Mouse (Mus musculus): ENCODE data around the gene Hspa12b. TPM values are rescaled to one million over a fixed set of nuclear protein-coding genes. Genes with fewer than 3 reads are reported as not detected.

Gene Hspa12b
- polyA plus RNA-seq, 1 experiment, result 2.0 TPM

GRCm38 (mm10) chr2:131147043-131147365 is 19.9 kb downstream of the Hspa12b start:
- no peak for DNase-seq (ENCODE audit: low read depth in 1 of 2, low spot score in 2 of 2)
- Histone ChIP-seq H3K4me1 (ENCODE audit: control insufficient read depth, insufficient read depth, insufficient read length) (no peaks in the 10 kb centered on the region), H3K27ac (ENCODE audit: insufficient read depth, low read length) (no peak overlapping the region), H3K27me3 (ENCODE audit: control insufficient read depth, insufficient read depth, low read length) (no peaks in the 10 kb centered on the region), H3K4me3 (ENCODE audit: extremely low read depth, insufficient read depth, insufficient read length) (no peak overlapping the region), H3K36me3 (ENCODE audit: control insufficient read depth, insufficient read depth, low read length) (peaks cover 13% of the 10 kb centered on the region; the same call in 1 of the 2 replicates)
- 96% methylated on average over 8 of the region's 8 CpGs for WGBS
- TF ChIP-seq POLR2A (IDR thresholded peaks at IDR 0.05; ENCODE audit: low read depth, low read length), result no peak
- no peak for TF ChIP-seq CTCF (IDR thresholded peaks at IDR 0.05; ENCODE audit: extremely low read depth, insufficient read depth, insufficient read length, insufficient replicate concordance)

- WGBS, result 88% methylated on average over 8 of the region's 8 CpGs
- H3K36me3 ChIP-seq (ENCODE audit: control insufficient read depth, insufficient read depth, low read length), result peaks cover 15% of the 10 kb centered on the region; the same call in 1 of the 2 replicates
These were observed 21.5 kb downstream of the Hspa12b start for GRCm38 (mm10) chr2:131148353-131149253.

GRCm38 (mm10) chr2:131149254-131149578 is 22.1 kb downstream of the Hspa12b start:
- DNase-seq (ENCODE audit: low read depth in 1 of 2, low spot score in 2 of 2), result no peak
- no peaks in the 10 kb centered on the region for H3K27me3 ChIP-seq (ENCODE audit: control insufficient read depth, insufficient read depth, low read length)
- no peak overlapping the region for H3K4me3 ChIP-seq (ENCODE audit: extremely low read depth, insufficient read depth, insufficient read length)
- H3K36me3 ChIP-seq (ENCODE audit: control insufficient read depth, insufficient read depth, low read length), result peaks cover 15% of the 10 kb centered on the region; the same call in 1 of the 2 replicates
- WGBS, result 94% methylated on average over 3 of the region's 3 CpGs
- TF ChIP-seq CTCF (IDR thresholded peaks at IDR 0.05; ENCODE audit: extremely low read depth, insufficient read depth, insufficient read length, insufficient replicate concordance), result no peak
- no peak for TF ChIP-seq POLR2A (IDR thresholded peaks at IDR 0.05; ENCODE audit: low read depth, low read length)
- H3K4me1 ChIP-seq (ENCODE audit: control insufficient read depth, insufficient read depth, insufficient read length), result no peaks in the 10 kb centered on the region
- no peak overlapping the region for H3K27ac ChIP-seq (ENCODE audit: insufficient read depth, low read length)

More at GRCm38 (mm10) chr2:131148353-131149253, 21.5 kb downstream of the Hspa12b start:
- H3K4me3 ChIP-seq (ENCODE audit: extremely low read depth, insufficient read depth, insufficient read length), result no peak overlapping the region
- no peaks in the 10 kb centered on the region for H3K4me1 ChIP-seq (ENCODE audit: control insufficient read depth, insufficient read depth, insufficient read length)
- no peak for DNase-seq (ENCODE audit: low read depth in 1 of 2, low spot score in 2 of 2)
- H3K27ac ChIP-seq (ENCODE audit: insufficient read depth, low read length), result no peak overlapping the region
- no peaks in the 10 kb centered on the region for H3K27me3 ChIP-seq (ENCODE audit: control insufficient read depth, insufficient read depth, low read length)
- TF ChIP-seq POLR2A (IDR thresholded peaks at IDR 0.05; ENCODE audit: low read depth, low read length) (no peak), CTCF (IDR thresholded peaks at IDR 0.05; ENCODE audit: extremely low read depth, insufficient read depth, insufficient read length, insufficient replicate concordance) (no peak)

- Histone ChIP-seq H3K27ac (ENCODE audit: insufficient read depth, low read length) (no peak overlapping the region), H3K36me3 (ENCODE audit: control insufficient read depth, insufficient read depth, low read length) (peaks cover 11% of the 10 kb centered on the region; the same call in 1 of the 2 replicates)
These were observed 25.2 kb downstream of the Hspa12b start for GRCm38 (mm10) chr2:131152166-131152730.

GRCm38 (mm10) chr2:131154036-131154435 is 27.0 kb downstream of the Hspa12b start:
- Histone ChIP-seq H3K27me3 (ENCODE audit: control insufficient read depth, insufficient read depth, low read length) (no peaks in the 10 kb centered on the region), H3K36me3 (ENCODE audit: control insufficient read depth, insufficient read depth, low read length) (peaks cover 4% of the 10 kb centered on the region; the same call in 1 of the 2 replicates), H3K4me1 (ENCODE audit: control insufficient read depth, insufficient read depth, insufficient read length) (no peaks in the 10 kb centered on the region), H3K27ac (ENCODE audit: insufficient read depth, low read length) (no peak overlapping the region), H3K4me3 (ENCODE audit: extremely low read depth, insufficient read depth, insufficient read length) (no peak overlapping the region)
- no peak for TF ChIP-seq POLR2A (IDR thresholded peaks at IDR 0.05; ENCODE audit: low read depth, low read length)
- no peak for TF ChIP-seq CTCF (IDR thresholded peaks at IDR 0.05; ENCODE audit: extremely low read depth, insufficient read depth, insufficient read length, insufficient replicate concordance)
- DNase-seq (ENCODE audit: low read depth in 1 of 2, low spot score in 2 of 2), result no peak
- WGBS, result 94% methylated on average over 4 of the region's 4 CpGs

More at GRCm38 (mm10) chr2:131152166-131152730, 25.2 kb downstream of the Hspa12b start:
- Histone ChIP-seq H3K4me1 (ENCODE audit: control insufficient read depth, insufficient read depth, insufficient read length) (no peaks in the 10 kb centered on the region), H3K4me3 (ENCODE audit: extremely low read depth, insufficient read depth, insufficient read length) (no peak overlapping the region), H3K27me3 (ENCODE audit: control insufficient read depth, insufficient read depth, low read length) (no peaks in the 10 kb centered on the region)
- DNase-seq (ENCODE audit: low read depth in 1 of 2, low spot score in 2 of 2), result no peak
- WGBS, result 86% methylated on average over 7 of the region's 7 CpGs
- TF ChIP-seq POLR2A (IDR thresholded peaks at IDR 0.05; ENCODE audit: low read depth, low read length) (no peak), CTCF (IDR thresholded peaks at IDR 0.05; ENCODE audit: extremely low read depth, insufficient read depth, insufficient read length, insufficient replicate concordance) (no peak)

- no peaks in the 10 kb centered on the region for H3K27me3 ChIP-seq (ENCODE audit: control insufficient read depth, insufficient read depth, low read length)
- no peak for DNase-seq (ENCODE audit: low read depth in 1 of 2, low spot score in 2 of 2)
- 89% methylated on average over 7 of the region's 7 CpGs for WGBS
- TF ChIP-seq CTCF (IDR thresholded peaks at IDR 0.05; ENCODE audit: extremely low read depth, insufficient read depth, insufficient read length, insufficient replicate concordance) (no peak), POLR2A (IDR thresholded peaks at IDR 0.05; ENCODE audit: low read depth, low read length) (no peak)
- peaks cover 2% of the 10 kb centered on the region; the same call in 1 of the 2 replicates for H3K36me3 ChIP-seq (ENCODE audit: control insufficient read depth, insufficient read depth, low read length)
- no peak overlapping the region for H3K4me3 ChIP-seq (ENCODE audit: extremely low read depth, insufficient read depth, insufficient read length)
- no peak overlapping the region for H3K27ac ChIP-seq (ENCODE audit: insufficient read depth, low read length)
- peaks cover 3% of the 10 kb centered on the region; the same call in 1 of the 2 replicates for H3K4me1 ChIP-seq (ENCODE audit: control insufficient read depth, insufficient read depth, insufficient read length)
These were observed 29.9 kb downstream of the Hspa12b start for GRCm38 (mm10) chr2:131156987-131157386.
